Mouse (Mus musculus) urinary bladder, adult 2 months (tissue): ENCODE data around the gene Svs5. TPM values are rescaled to one million over a fixed set of nuclear protein-coding genes. Genes with fewer than 3 reads are reported as not detected.

Experiments
- DNase-seq: peaks from one replicate; pipeline ENCODE4 v3.0.0; 2022; ENCODE audit warnings: low spot score
- polyA plus RNA-seq: library from polyadenylated mRNA; depleted of rRNA; stranded (reverse); fragments of >200 nt; gene quantifications from 2 replicates; pipeline ENCODE4 v1.2.3, GENCODE M21; 2012; rRNA removed

The Svs5 gene
- polyA plus RNA-seq, 1 experiment: 0.11 TPM

DNA sequence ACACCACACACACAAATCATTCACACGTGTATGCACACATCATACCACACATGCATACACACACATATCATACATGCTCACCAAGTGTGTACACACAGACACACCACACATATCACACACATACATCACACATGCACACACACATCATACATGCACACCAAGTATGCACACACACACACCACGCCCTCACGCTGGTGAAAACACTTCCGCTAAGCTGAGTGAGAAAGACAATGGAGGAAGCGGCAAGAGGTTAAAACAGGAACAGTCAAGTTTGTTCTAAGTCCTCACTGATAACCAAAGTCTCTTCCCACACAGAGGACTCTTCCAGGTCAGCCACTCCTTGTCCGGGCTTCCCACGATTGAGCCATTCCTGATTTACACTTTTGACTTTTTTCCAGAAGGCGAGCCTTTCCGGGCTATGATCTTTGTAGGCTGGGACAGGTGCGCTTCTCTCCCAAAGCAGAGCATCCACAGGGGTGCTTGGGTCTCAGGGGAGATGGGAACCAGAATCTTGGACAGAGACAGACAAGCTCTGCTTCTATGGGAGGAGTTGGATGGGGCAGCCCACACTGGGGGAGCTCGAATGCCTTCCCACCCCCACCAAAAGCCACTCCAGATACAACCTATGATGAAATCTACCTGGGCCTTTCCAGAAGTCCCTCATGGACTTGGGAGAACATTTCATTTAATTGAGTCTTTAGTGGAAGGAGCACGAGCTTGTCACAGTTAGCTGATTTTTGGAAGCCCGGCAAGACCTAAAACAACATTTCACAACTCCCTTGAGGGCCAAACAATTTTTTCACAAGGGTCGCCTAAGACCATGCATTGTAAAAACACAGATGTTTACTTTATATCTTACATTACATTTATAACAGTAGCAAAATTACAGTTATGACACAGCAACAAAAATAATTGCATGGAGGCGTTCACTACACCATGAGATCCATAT, 45.2 kb downstream of the Svs5 start:
- DNase-seq: no peak

DNA sequence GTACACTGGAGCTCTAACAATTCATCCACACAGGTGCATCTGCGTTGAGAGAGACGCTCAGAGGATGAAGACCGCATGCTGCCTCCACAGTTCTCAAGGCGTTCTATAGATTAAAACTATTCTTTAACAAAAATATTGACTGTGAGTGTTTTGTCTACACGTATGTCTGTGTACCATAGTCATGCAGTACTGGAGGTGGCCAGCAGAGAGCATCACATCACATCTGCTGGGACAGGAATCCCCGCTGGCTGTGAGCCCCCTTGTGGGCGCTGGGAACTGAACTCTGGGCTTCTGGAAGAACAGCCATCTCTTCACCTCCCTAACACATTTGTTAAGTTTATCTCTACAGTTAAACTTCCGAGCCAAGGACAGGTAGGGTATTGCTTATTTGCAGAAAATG, 49.2 kb downstream of the Svs5 start:
- DNase-seq: no peak

DNA sequence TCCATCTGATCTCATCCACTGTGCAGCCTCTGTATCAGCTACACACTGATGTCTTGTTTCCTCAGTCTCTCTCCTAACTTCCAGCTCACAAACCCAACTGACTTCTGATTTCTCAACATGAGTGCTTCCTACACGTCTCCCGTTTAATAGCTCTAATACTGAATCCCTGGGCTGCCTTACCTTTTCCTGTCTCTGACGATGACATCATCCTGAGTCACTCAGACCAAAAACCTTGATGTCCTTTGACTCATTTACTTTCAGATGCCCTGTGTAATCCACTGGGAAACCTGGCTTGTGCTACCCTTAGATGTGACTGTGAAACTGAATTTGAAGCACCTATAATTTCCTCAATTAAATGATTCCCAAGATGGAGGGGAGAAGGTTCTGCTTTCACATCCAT, 50.4 kb downstream of the Svs5 start:
- DNase-seq: no peak

Other genes starting within 250 kb of the Svs5 start
- gene Kcns1, start 161.6 kb upstream of the Svs5 start, polyA plus RNA-seq: 0.03 TPM in 1 of 2 replicates, not detected in the other
- 0.03 TPM in 1 of 2 replicates, not detected in the other for gene Wfdc5, start 150.0 kb upstream of the Svs5 start, polyA plus RNA-seq
- gene Wfdc12, start 142.1 kb upstream of the Svs5 start, polyA plus RNA-seq: 0.10 and 0.11 TPM in 2 replicates
- not detected in 2 replicates for gene Wfdc15a, start 132.6 kb upstream of the Svs5 start, polyA plus RNA-seq
- gene Wfdc15b, start 111.1 kb upstream of the Svs5 start, polyA plus RNA-seq: 90.6 and 114 TPM in 2 replicates
- gene Svs2, start 94.3 kb upstream of the Svs5 start, polyA plus RNA-seq: not detected in 2 replicates
- not detected in 2 replicates for gene Svs3b, start 76.1 kb upstream of the Svs5 start, polyA plus RNA-seq
- gene Svs4, start 54.3 kb upstream of the Svs5 start, polyA plus RNA-seq: not detected in 2 replicates
- not detected in 2 replicates for gene Svs3a, start 43.5 kb upstream of the Svs5 start, polyA plus RNA-seq
- gene Svs6, start 16.0 kb upstream of the Svs5 start, polyA plus RNA-seq: not detected in 2 replicates
- 28.3 and 42.1 TPM in 2 replicates for gene Slpi, start 56.4 kb downstream of the Svs5 start, polyA plus RNA-seq
- gene Rbpjl, start 70.4 kb downstream of the Svs5 start, polyA plus RNA-seq: 0.01 TPM in 1 of 2 replicates, not detected in the other
- gene Matn4, start 72.4 kb downstream of the Svs5 start, polyA plus RNA-seq: 3.1 and 3.4 TPM in 2 replicates
- 150 and 162 TPM in 2 replicates for gene Sdc4, start 111.1 kb downstream of the Svs5 start, polyA plus RNA-seq
- 38.9 and 45.9 TPM in 2 replicates for gene Sys1, start 124.2 kb downstream of the Svs5 start, polyA plus RNA-seq
- 3.0 and 4.4 TPM in 2 replicates for gene Gm20458, start 128.2 kb downstream of the Svs5 start, polyA plus RNA-seq
- not detected in 2 replicates for gene Trp53tg5, start 141.0 kb downstream of the Svs5 start, polyA plus RNA-seq
- gene Dbndd2, start 153.4 kb downstream of the Svs5 start, polyA plus RNA-seq: 124 and 133 TPM in 2 replicates
- 55.9 and 71.5 TPM in 2 replicates for gene Pigt, start 164.8 kb downstream of the Svs5 start, polyA plus RNA-seq
- gene Wfdc2, start 229.7 kb downstream of the Svs5 start, polyA plus RNA-seq: 775 and 802 TPM in 2 replicates
- gene Spint3, start 240.7 kb downstream of the Svs5 start, polyA plus RNA-seq: 0.14 and 0.31 TPM in 2 replicates